Mouse (Mus musculus): ENCODE data around the gene Atp6v0d1.

DNA sequence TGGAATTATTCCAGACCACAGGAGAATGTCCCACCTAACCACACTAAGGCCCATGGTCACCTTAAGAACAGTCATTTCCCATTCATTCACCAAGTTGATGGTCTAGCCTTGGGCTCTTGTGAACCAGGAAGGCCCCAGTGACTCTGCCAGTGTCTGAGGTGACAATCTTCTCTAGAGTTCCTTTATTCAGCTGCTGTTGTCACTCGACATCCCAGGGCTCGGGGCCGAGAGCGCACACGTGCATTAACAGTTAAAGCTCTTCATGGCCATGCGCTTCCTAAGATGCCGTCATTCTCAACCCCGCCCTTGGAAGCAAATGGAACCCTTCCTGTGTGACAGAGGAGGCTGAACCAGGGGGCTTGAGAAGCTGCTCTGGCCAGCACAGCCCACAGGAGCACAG is 83.7 kb downstream of the Atp6v0d1 start:
- no peak for TF ChIP-seq CTCF (conservative IDR thresholded peaks at IDR 0.05 in 1 of 2, IDR thresholded peaks at IDR 0.05 in 1 of 2; ENCODE audit: low read depth in 2 of 2, low read length in 2 of 2)
- no peak for TF ChIP-seq POLR2A (IDR thresholded peaks at IDR 0.05; ENCODE audit: low read depth, low read length)
- TF ChIP-seq RAD21 (IDR thresholded peaks at IDR 0.05; ENCODE audit: low read depth, low read length), result no peak
- TF ChIP-seq EP300 (IDR thresholded peaks at IDR 0.05; ENCODE audit: low read length), result no peak
- no peak for TF ChIP-seq ZMIZ1 (IDR thresholded peaks at IDR 0.05; ENCODE audit: low read depth, low read length)
- no peak for TF ChIP-seq E2F4 (IDR thresholded peaks at IDR 0.05; ENCODE audit: insufficient replicate concordance, low read depth, low read length)
- no peak for TF ChIP-seq RCOR1 (conservative IDR thresholded peaks at IDR 0.05; ENCODE audit: low read depth, low read length)
- TF ChIP-seq SIN3A (IDR thresholded peaks at IDR 0.05; ENCODE audit: low read length), result no peak
